Mouse (Mus musculus) hindbrain, embryonic 10.5 days (tissue): ENCODE measurements around the gene Dclre1a. TPM values are rescaled to one million over a fixed set of nuclear protein-coding genes. Genes with fewer than 3 reads are reported as not detected.
"Not testable (repeated sequence)": the region's sequence is repeated elsewhere in the genome, so short reads cannot be mapped to it uniquely, and the experiment has no call there.

ENCODE experiments used
- DNase-seq: peaks from one replicate; pipeline ENCODE4 v3.0.0-alpha.2; 2017; ENCODE audit warnings: low spot score
- H3K27ac ChIP-seq: fragments of 300-500 bp; sonication (generic); 2 replicates; pipeline ENCODE4 v1.5.1; 2016; ENCODE audit warnings: mild to moderate bottlenecking, moderate library complexity
- H3K27me3 ChIP-seq: fragments of 300-500 bp; sonication (generic); 2 replicates; pipeline ENCODE4 v1.6.1; 2016; ENCODE audit warnings: mild to moderate bottlenecking; ENCODE audit not compliant: poor library complexity, insufficient read depth, severe bottlenecking
- H3K36me3 ChIP-seq: fragments of 300-500 bp; sonication (generic); 2 replicates; pipeline ENCODE4 v1.6.1; 2016; ENCODE audit warnings: mild to moderate bottlenecking, moderate library complexity
- H3K4me1 ChIP-seq: fragments of 300-500 bp; sonication (generic); replicated peaks from 2 replicates; pipeline ENCODE4 v1.6.1; 2016; ENCODE audit warnings: mild to moderate bottlenecking
- H3K4me3 ChIP-seq: fragments of 300-500 bp; sonication (generic); 2 replicates; pipeline ENCODE4 v1.5.1; 2016; ENCODE audit warnings: mild to moderate bottlenecking, moderate library complexity
- H3K9me3 ChIP-seq: fragments of 300-500 bp; sonication (generic); 2 replicates; pipeline ENCODE4 v1.6.1; 2016; ENCODE audit warnings: mild to moderate bottlenecking, moderate library complexity
- WGBS: fragments of 180-500 bp; shearing (Covaris S2); methylation state at CpG from one replicate; pipeline ENCODE4 v1.1.7; 2016; 5-methylcytosine and 5-hydroxymethylcytosine counted together
- polyA plus RNA-seq: library from polyadenylated mRNA; unstranded; fragments of >200 nt; fragmentation: Nextera tagmentation; extraction: Ambion mirVana; gene quantifications from 2 replicates; pipeline ENCODE4 v1.2.1, GENCODE M21; 2016

The Dclre1a gene
- polyA plus RNA-seq, 1 experiment from 2014 or later: 13.8 TPM

- Histone ChIP-seq H3K27me3 (no peaks in the 10 kb centered on the region), H3K9me3 (no peaks in the 10 kb centered on the region), H3K36me3 (peaks cover 47% of the 10 kb centered on the region), H3K4me1 (peaks cover 21% of the 10 kb centered on the region), H3K4me3 (no peak overlapping the region), H3K27ac (no peak overlapping the region)
- 94% methylated on average over 13 of the region's 13 CpGs for WGBS
- no peak for DNase-seq
Observed at GRCm38 (mm10) chr19:56544681-56545388, 3.2 kb downstream of the Dclre1a start.

GRCm38 (mm10) chr19:56543320-56543719, 4.7 kb downstream of the Dclre1a start:
- Histone ChIP-seq H3K27ac (no peak overlapping the region), H3K9me3 (no peaks in the 10 kb centered on the region), H3K27me3 (no peaks in the 10 kb centered on the region), H3K4me1 (peaks cover 11% of the 10 kb centered on the region), H3K4me3 (no peak overlapping the region), H3K36me3 (peaks cover 53% of the 10 kb centered on the region)
- no peak for DNase-seq
- 93% methylated on average over 12 of the region's 12 CpGs for WGBS

GRCm38 (mm10) chr19:56535765-56536164, 12.3 kb downstream of the Dclre1a start:
- H3K9me3 ChIP-seq: no peaks in the 10 kb centered on the region
- no peak overlapping the region for H3K4me3 ChIP-seq
- H3K36me3 ChIP-seq: peaks cover 52% of the 10 kb centered on the region
- H3K27ac ChIP-seq: no peak overlapping the region
- no peaks in the 10 kb centered on the region for H3K27me3 ChIP-seq
- H3K4me1 ChIP-seq: no peaks in the 10 kb centered on the region
- DNase-seq: no peak
- 92% methylated on average over 9 of the region's 9 CpGs for WGBS

- 81% methylated on average over 9 of the region's 9 CpGs for WGBS
- Histone ChIP-seq H3K9me3 (no peaks in the 10 kb centered on the region), H3K4me3 (no peak overlapping the region), H3K4me1 (no peaks in the 10 kb centered on the region), H3K36me3 (peaks cover 45% of the 10 kb centered on the region), H3K27me3 (no peaks in the 10 kb centered on the region), H3K27ac (no peak overlapping the region)
- DNase-seq: no peak
Observed at GRCm38 (mm10) chr19:56535064-56535463, 13.0 kb downstream of the Dclre1a start.

- Histone ChIP-seq H3K4me3 (no peak overlapping the region), H3K9me3 (no peaks in the 10 kb centered on the region), H3K27ac (no peak overlapping the region), H3K36me3 (peaks cover 43% of the 10 kb centered on the region), H3K27me3 (no peaks in the 10 kb centered on the region), H3K4me1 (no peaks in the 10 kb centered on the region)
- no peak for DNase-seq
- 96% methylated on average over 3 of the region's 3 CpGs for WGBS
Observed at GRCm38 (mm10) chr19:56534337-56534736, 13.7 kb downstream of the Dclre1a start.

GRCm38 (mm10) chr19:56533291-56534071, 14.5 kb downstream of the Dclre1a start:
- 91% methylated on average over 14 of the region's 14 CpGs for whole genome bisulfite sequencing
- Histone ChIP-seq H3K27me3 (no peaks in the 10 kb centered on the region), H3K4me3 (no peak overlapping the region), H3K4me1 (no peaks in the 10 kb centered on the region), H3K36me3 (peaks cover 37% of the 10 kb centered on the region), H3K9me3 (no peaks in the 10 kb centered on the region), H3K27ac (no peak overlapping the region)
- no peak for DNase-seq

- Histone ChIP-seq H3K4me3 (no peak overlapping the region), H3K36me3 (peaks cover 21% of the 10 kb centered on the region), H3K9me3 (no peaks in the 10 kb centered on the region), H3K27ac (no peak overlapping the region), H3K27me3 (no peaks in the 10 kb centered on the region), H3K4me1 (no peaks in the 10 kb centered on the region)
- 94% methylated on average over 12 of the region's 12 CpGs for WGBS
- no peak for DNase-seq
Observed at GRCm38 (mm10) chr19:56531251-56531650, 16.8 kb downstream of the Dclre1a start.

- H3K27me3 ChIP-seq, H3K27ac ChIP-seq, DNase-seq, H3K9me3 ChIP-seq, H3K4me1 ChIP-seq, H3K4me3 ChIP-seq: not testable (repeated sequence)
- peaks cover 14% of the 10 kb centered on the region for H3K36me3 ChIP-seq
- WGBS: no CpG with 5 or more reads among the region's 11 CpGs
Observed at GRCm38 (mm10) chr19:56530529-56530928, 17.5 kb downstream of the Dclre1a start.

- H3K9me3 ChIP-seq: not testable (repeated sequence)
- WGBS: no CpG with 5 or more reads among the region's 7 CpGs
Observed at GRCm38 (mm10) chr19:56519408-56519807, 28.6 kb downstream of the Dclre1a start.

GRCm38 (mm10) chr19:56513527-56513926, 34.5 kb downstream of the Dclre1a start:
- H3K27ac ChIP-seq, H3K4me3 ChIP-seq, H3K9me3 ChIP-seq, H3K4me1 ChIP-seq, H3K27me3 ChIP-seq, H3K36me3 ChIP-seq, DNase-seq: not testable (repeated sequence)
- no CpG with 5 or more reads among the region's 2 CpGs for WGBS

More at GRCm38 (mm10) chr19:56519408-56519807, 28.6 kb downstream of the Dclre1a start:
- H3K36me3 ChIP-seq, DNase-seq, H3K27me3 ChIP-seq, H3K4me3 ChIP-seq, H3K4me1 ChIP-seq, H3K27ac ChIP-seq: not testable (repeated sequence)

- not testable (repeated sequence) for H3K4me1 ChIP-seq
Observed at GRCm38 (mm10) chr19:56511207-56511606, 36.8 kb downstream of the Dclre1a start.

GRCm38 (mm10) chr19:56503525-56503924, 44.5 kb downstream of the Dclre1a start:
- no CpG with 5 or more reads among the region's 5 CpGs for WGBS
- not testable (repeated sequence) for H3K27ac ChIP-seq, H3K9me3 ChIP-seq, H3K36me3 ChIP-seq, H3K4me1 ChIP-seq, H3K27me3 ChIP-seq, H3K4me3 ChIP-seq, DNase-seq

More at GRCm38 (mm10) chr19:56511207-56511606, 36.8 kb downstream of the Dclre1a start:
- DNase-seq, H3K9me3 ChIP-seq, H3K27me3 ChIP-seq, H3K27ac ChIP-seq, H3K4me3 ChIP-seq, H3K36me3 ChIP-seq: not testable (repeated sequence)
- no CpG with 5 or more reads among the region's 4 CpGs for WGBS

- WGBS: no CpG with 5 or more reads among the region's 5 CpGs
- not testable (repeated sequence) for H3K36me3 ChIP-seq, H3K4me1 ChIP-seq, H3K9me3 ChIP-seq, H3K27ac ChIP-seq, H3K27me3 ChIP-seq, H3K4me3 ChIP-seq, DNase-seq
Observed at GRCm38 (mm10) chr19:56503069-56503468, 45.0 kb downstream of the Dclre1a start.
